Mouse (Mus musculus): ENCODE data around the gene Sept9.

DNA sequence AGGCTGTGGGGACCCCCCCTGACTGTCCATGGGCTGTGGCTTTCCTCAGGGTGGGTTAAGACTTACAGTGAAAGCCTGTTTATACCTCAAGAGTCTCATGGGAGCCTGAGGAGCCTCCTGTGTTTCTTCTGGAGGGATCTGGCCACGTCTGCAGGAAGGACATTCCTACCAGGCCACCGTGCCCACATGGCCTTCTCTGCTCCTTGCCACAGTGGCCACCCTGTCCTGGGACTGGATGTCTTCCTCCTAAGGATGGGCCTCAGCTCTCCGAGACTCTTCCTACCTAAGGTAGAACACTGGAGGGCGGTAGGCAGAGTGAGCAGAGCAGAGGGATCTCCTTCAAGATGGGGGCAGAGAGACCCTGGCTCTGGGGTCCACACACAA, 96.6 kb downstream of the Sept9 start:
- TF ChIP-seq POLR2A (IDR thresholded peaks at IDR 0.05; ENCODE audit: insufficient read length, low read depth), result no peak
- peak; percentile 26 for TF ChIP-seq POLR2AphosphoS2 (IDR thresholded peaks at IDR 0.05; ENCODE audit: insufficient read length, low read depth)
- TF ChIP-seq E2F4 (IDR thresholded peaks at IDR 0.05; ENCODE audit: insufficient read depth), result no peak
- no peak for TF ChIP-seq MAX (IDR thresholded peaks at IDR 0.05; ENCODE audit: low read depth)
- no peak for TF ChIP-seq USF1 (IDR thresholded peaks at IDR 0.05; ENCODE audit: low read depth)
- no peak for TF ChIP-seq TCF12 (IDR thresholded peaks at IDR 0.05; ENCODE audit: insufficient read depth, poor library complexity, severe bottlenecking)
- no peak for TF ChIP-seq CEBPB (IDR thresholded peaks at IDR 0.05; ENCODE audit: insufficient read depth, poor library complexity, severe bottlenecking)
- no peak for TF ChIP-seq SRF (IDR thresholded peaks at IDR 0.05; ENCODE audit: control insufficient read depth, insufficient read length, low read depth)
- TF ChIP-seq REST (IDR thresholded peaks at IDR 0.05; ENCODE audit: insufficient read depth, insufficient read length), result no peak
- TF ChIP-seq MYOG (IDR thresholded peaks at IDR 0.05; ENCODE audit: control insufficient read depth in 1 of 3, insufficient read depth in 1 of 3, insufficient read length in 2 of 3, low read depth in 2 of 3), result no peak
